Comparison of ENCODE assay signal across 8 mouse cellular contexts in genomic region chr6:48049273-48050065, GRCm38 (mm10). TPM values are rescaled to one million over a fixed set of nuclear protein-coding genes. Genes with fewer than 3 reads are reported as not detected.
A peak's percentile ranks its signal among the peaks of the same experiment; 100 is the strongest.
DNase-seq lines count a peak whose midpoint lies in the region; ATAC-seq and TF ChIP-seq lines count a peak whose summit lies in the region.

No protein-coding gene starts in this region.

- peak overlapping the region; percentile 81 for H3K9ac ChIP-seq in heart, embryonic 14.5 days (ENCODE audit: low read length)
- H3K9ac ChIP-seq in MEL (ENCODE audit: control insufficient read depth, low read depth, low read length, poor library complexity, severe bottlenecking) = peak overlapping the region; percentile 98
- H3K9ac ChIP-seq in hindbrain, embryonic 13.5 days = peak overlapping the region; percentile 88
- H3K9ac ChIP-seq in midbrain, embryonic 13.5 days (replicated peaks) = peak overlapping the region; percentile 87

- TF ChIP-seq POLR2A in MEL (IDR thresholded peaks at IDR 0.05; ENCODE audit: control insufficient read depth in 1 of 2, insufficient read depth in 1 of 2, low read depth in 1 of 2, low read length in 2 of 2, poor library complexity in 1 of 2) = no peak

- no peak for ATAC-seq in heart, embryonic 14.5 days (ENCODE audit: insufficient number of reproducible peaks, insufficient read depth, low FRiP score, low read depth)
- no peak for ATAC-seq in hindbrain, embryonic 13.5 days (ENCODE audit: low FRiP score)
- no peak for ATAC-seq in midbrain, embryonic 13.5 days

- no peak for TF ChIP-seq EP300 in MEL (IDR thresholded peaks at IDR 0.05; ENCODE audit: low read depth in 1 of 2, low read length in 2 of 2)

- H3K4me1 ChIP-seq in heart, embryonic 14.5 days (ENCODE audit: control insufficient read depth in 2 of 2, insufficient read depth in 2 of 2, low read length in 2 of 2) = peaks cover 4% of the 10 kb centered on the region in 2 experiments; a peak in 3 of 4 replicates
- H3K4me1 ChIP-seq in MEL (ENCODE audit: control insufficient read depth in 1 of 2, insufficient read depth in 2 of 2, low read length in 2 of 2) = peaks cover 3 to 6% of the 10 kb centered on the region in 2 experiments; a peak in 3 of 4 replicates
- H3K4me1 ChIP-seq in hindbrain, embryonic 13.5 days (replicated peaks) = peaks cover 25% of the 10 kb centered on the region
- peaks cover 23% of the 10 kb centered on the region for H3K4me1 ChIP-seq in midbrain, embryonic 13.5 days (replicated peaks)

- DNase-seq in heart, postnatal 14 days = no peak
- peak; percentile 70 for DNase-seq in MEL (ENCODE audit: low read depth, low spot score)
- no peak for DNase-seq in embryo, embryonic 9.5 days (ENCODE audit: extremely low spot score)
- DNase-seq in urinary bladder, postnatal 10 days (ENCODE audit: low spot score) = no peak
- DNase-seq in right cerebral cortex, postnatal 4 days = no peak

- no peak for TF ChIP-seq RAD21 in MEL (IDR thresholded peaks at IDR 0.05; ENCODE audit: low read depth, low read length)

- peaks cover 31% of the 10 kb centered on the region for H3K79me2 ChIP-seq in MEL (ENCODE audit: control insufficient read depth, insufficient read depth, low read length, poor library complexity)

- peak overlapping the region; percentile 85 for H3K4me2 ChIP-seq in heart, embryonic 14.5 days (ENCODE audit: low read length)
- peak overlapping the region; percentile 57 for H3K4me2 ChIP-seq in hindbrain, embryonic 13.5 days
- H3K4me2 ChIP-seq in midbrain, embryonic 13.5 days (replicated peaks) = peak overlapping the region; percentile 80

- H3K27me3 ChIP-seq in heart, embryonic 14.5 days (ENCODE audit: control insufficient read depth, insufficient read depth, low read length) = peaks cover 4% of the 10 kb centered on the region; the same call in 1 of the 2 replicates
- H3K27me3 ChIP-seq in MEL (ENCODE audit: control insufficient read depth in 1 of 2, insufficient read depth in 2 of 2, low read length in 2 of 2) = no peaks in the 10 kb centered on the region
- H3K27me3 ChIP-seq in hindbrain, embryonic 13.5 days = no peaks in the 10 kb centered on the region
- H3K27me3 ChIP-seq in midbrain, embryonic 13.5 days = no peaks in the 10 kb centered on the region

- peak overlapping the region; percentile 71 to 72; a peak in 3 of 4 replicates for H3K4me3 ChIP-seq in heart, embryonic 14.5 days (ENCODE audit: control insufficient read depth in 1 of 2, insufficient read depth in 1 of 2, low read depth in 1 of 2, low read length in 2 of 2)
- peak overlapping the region; percentile 83 to 88 for H3K4me3 ChIP-seq in MEL (ENCODE audit: control insufficient read depth in 1 of 2, insufficient read depth in 1 of 2, low read depth in 2 of 2, low read length in 2 of 2)
- H3K4me3 ChIP-seq in hindbrain, embryonic 13.5 days = peak overlapping the region; percentile 87
- H3K4me3 ChIP-seq in midbrain, embryonic 13.5 days (replicated peaks) = peak overlapping the region; percentile 84

- WGBS in heart, embryonic 14.5 days = 57% methylated on average over 9 of the region's 9 CpGs
- 57% methylated on average over 9 of the region's 9 CpGs for WGBS in hindbrain, embryonic 13.5 days
- 53% methylated on average over 9 of the region's 9 CpGs for WGBS in midbrain, embryonic 13.5 days

- intact Hi-C loops in heart, postnatal 14 days (cut with DNase I) = loop anchor here (5.0 kb wide), 1 partner anchor 38 kb away; the partner anchor contains the start of gene Zfp746

- peaks cover 5% of the 10 kb centered on the region; the same call in 1 of the 2 replicates for H3K36me3 ChIP-seq in heart, embryonic 14.5 days (ENCODE audit: control insufficient read depth, insufficient read depth, low read length)
- peaks cover 0 to 13% of the 10 kb centered on the region in 2 experiments; a peak in 3 of 4 replicates for H3K36me3 ChIP-seq in MEL (ENCODE audit: control insufficient read depth in 1 of 2, insufficient read depth in 2 of 2, low read length in 2 of 2)
- H3K36me3 ChIP-seq in hindbrain, embryonic 13.5 days = peaks cover 6% of the 10 kb centered on the region
- peaks cover 8% of the 10 kb centered on the region for H3K36me3 ChIP-seq in midbrain, embryonic 13.5 days

- no peaks in the 10 kb centered on the region for H3K9me3 ChIP-seq in heart, embryonic 14.5 days (ENCODE audit: control insufficient read depth, low read length)
- H3K9me3 ChIP-seq in MEL (replicated peaks; ENCODE audit: insufficient read depth, low read length) = no peaks in the 10 kb centered on the region
- no peaks in the 10 kb centered on the region for H3K9me3 ChIP-seq in hindbrain, embryonic 13.5 days
- H3K9me3 ChIP-seq in midbrain, embryonic 13.5 days = no peaks in the 10 kb centered on the region

- no peak overlapping the region for H3K27ac ChIP-seq in heart, embryonic 14.5 days (replicated peaks in 1 of 2; ENCODE audit: control insufficient read depth in 1 of 2, insufficient read depth in 1 of 2, low read depth in 2 of 2, low read length in 2 of 2)
- peak overlapping the region; percentile 71 for H3K27ac ChIP-seq in MEL (ENCODE audit: control insufficient read depth, low read depth, low read length)
- H3K27ac ChIP-seq in hindbrain, embryonic 13.5 days = peak overlapping the region; percentile 92
- H3K27ac ChIP-seq in midbrain, embryonic 13.5 days = peak overlapping the region; percentile 93

- no peak for TF ChIP-seq CTCF in MEL (IDR thresholded peaks at IDR 0.05 in 2 of 3, conservative IDR thresholded peaks at IDR 0.05 in 1 of 3; ENCODE audit: control insufficient read depth in 1 of 3, insufficient read depth in 1 of 3, low read depth in 2 of 3, low read length in 3 of 3, poor library complexity in 1 of 3, severe bottlenecking in 1 of 3)

TF ChIP-seq in MEL, 35 proteins besides CTCF, POLR2A, EP300 and RAD21 (continues in another document):
- TF ChIP-seq KAT2A (conservative IDR thresholded peaks at IDR 0.05; ENCODE audit: low read depth, low read length) (no peak), NELFE (IDR thresholded peaks at IDR 0.05; ENCODE audit: low read depth, low read length) (no peak; the same call in 1 of the 2 replicates), ZNF384 (IDR thresholded peaks at IDR 0.05; ENCODE audit: low read depth, low read length) (no peak), SMC3 (IDR thresholded peaks at IDR 0.05; ENCODE audit: low read depth, low read length) (no peak), MYC (IDR thresholded peaks at IDR 0.05; ENCODE audit: low read depth, low read length) (0 out of 2 replicates have a peak, but pooled peaks have one; percentile 52), TCF12 (IDR thresholded peaks at IDR 0.05; ENCODE audit: low read depth, low read length) (no peak), CHD1 (IDR thresholded peaks at IDR 0.05; ENCODE audit: low read depth, low read length) (no peak), GATA1 (IDR thresholded peaks at IDR 0.05; ENCODE audit: low read depth, low read length) (no peak), MYB (IDR thresholded peaks at IDR 0.05; ENCODE audit: low read depth, low read length) (no peak), TBP (IDR thresholded peaks at IDR 0.05; ENCODE audit: low read depth, low read length) (no peak), MXI1 (IDR thresholded peaks at IDR 0.05; ENCODE audit: low read depth, low read length) (peak; percentile 64), MEF2A (IDR thresholded peaks at IDR 0.05; ENCODE audit: extremely low read depth, insufficient replicate concordance, low read depth, low read length, poor library complexity, severe bottlenecking) (no peak), NRF1 (IDR thresholded peaks at IDR 0.05; ENCODE audit: insufficient read depth, low read depth, low read length, poor library complexity, severe bottlenecking) (no peak), RCOR1 (IDR thresholded peaks at IDR 0.05; ENCODE audit: low read depth, low read length) (no peak), USF1 (IDR thresholded peaks at IDR 0.05; ENCODE audit: low read depth, low read length) (peak; percentile 89), E2F4 (IDR thresholded peaks at IDR 0.05; ENCODE audit: borderline replicate concordance, low read depth, low read length) (no peak), ZKSCAN1 (IDR thresholded peaks at IDR 0.05; ENCODE audit: low read depth, low read length) (no peak), SIN3A (IDR thresholded peaks at IDR 0.05; ENCODE audit: low read length) (peak; percentile 43; the same call in 1 of the 2 replicates), POLR2AphosphoS2 (IDR thresholded peaks at IDR 0.05; ENCODE audit: low read length) (no peak), GABPA (IDR thresholded peaks at IDR 0.05; ENCODE audit: low read depth, low read length) (no peak), TAL1 (IDR thresholded peaks at IDR 0.05; ENCODE audit: low read length) (peak; percentile 7; the same call in 1 of the 2 replicates), ELF1 (IDR thresholded peaks at IDR 0.05; ENCODE audit: low read depth, low read length) (no peak), POLR2AphosphoS5 (IDR thresholded peaks at IDR 0.05; ENCODE audit: borderline replicate concordance, low read depth, low read length) (no peak), MAFK (IDR thresholded peaks at IDR 0.05; ENCODE audit: borderline replicate concordance, low read depth, low read length) (no peak), USF2 (IDR thresholded peaks at IDR 0.05; ENCODE audit: borderline replicate concordance in 1 of 2, insufficient read depth in 1 of 2, low read depth in 1 of 2, low read length in 2 of 2) (0 out of 4 replicates have a peak, but pooled peaks of 1 of the 2 experiments have one; percentile 53), ZMIZ1 (IDR thresholded peaks at IDR 0.05; ENCODE audit: low read depth, low read length) (no peak)

RNA-seq across cellular contexts. Expression of gene Zfp777, which starts 0.8 kb away (rescaled TPM):
- 3.0 and 3.1 TPM in 2 replicates for polyA plus RNA-seq in heart, embryonic 14.5 days (2014; fragmentation: Nextera tagmentation; extraction: Ambion mirVana)
- 10 to 100 TPM; 15.5 to 17.0 TPM for total RNA-seq in heart, postnatal 14 days (2021)
- total RNA-seq in MEL (2012; rRNA removed) = 16.3 and 20.4 TPM in 2 replicates
- 10 to 100 TPM in 1 of 2 experiments, not detected in 1; 32.4 TPM for polyA plus RNA-seq in MEL (2012; ENCODE audit: insufficient read depth in 1 of 2, insufficient read length in 2 of 2, low read depth in 1 of 2, low replicate concordance in 2 of 2, missing spikeins in 1 of 2)
- polyA plus RNA-seq in hindbrain, embryonic 13.5 days (2015; fragmentation: Nextera tagmentation; extraction: Ambion mirVana) = 8.5 and 8.9 TPM in 2 replicates
- polyA plus RNA-seq in midbrain, embryonic 13.5 days (2015; fragmentation: Nextera tagmentation; extraction: Ambion mirVana) = 8.9 and 9.3 TPM in 2 replicates

RNA-seq across cellular contexts. Expression of gene Zfp746, which starts 36.9 kb away (rescaled TPM):
- 11.2 and 11.9 TPM in 2 replicates for polyA plus RNA-seq in heart, embryonic 14.5 days (2014; fragmentation: Nextera tagmentation; extraction: Ambion mirVana)
- total RNA-seq in heart, postnatal 14 days (2021) = 10 to 100 TPM; 13.9 to 15.1 TPM
- 13.5 and 17.8 TPM in 2 replicates for total RNA-seq in MEL (2012; rRNA removed)
- polyA plus RNA-seq in MEL (2012; ENCODE audit: insufficient read depth in 1 of 2, insufficient read length in 2 of 2, low read depth in 1 of 2, low replicate concordance in 2 of 2, missing spikeins in 1 of 2) = 10 to 100 TPM in 1 of 2 experiments, not detected in 1; 22.1 TPM
- polyA plus RNA-seq in hindbrain, embryonic 13.5 days (2015; fragmentation: Nextera tagmentation; extraction: Ambion mirVana) = 17.6 and 21.6 TPM in 2 replicates
- 17.0 and 21.5 TPM in 2 replicates for polyA plus RNA-seq in midbrain, embryonic 13.5 days (2015; fragmentation: Nextera tagmentation; extraction: Ambion mirVana)

Comparison
In these comparisons a context has a peak if more than half of its experiments do, and no peak if none do; other contexts are left out.
1. H3K27ac ChIP-seq: peak in MEL (single experiment), hindbrain, embryonic 13.5 days (single experiment) and midbrain, embryonic 13.5 days (single experiment); none in heart, embryonic 14.5 days (0 of 2).
2. Peak in every context shown above with its lines, with median percentiles within 50 percentile points of each other: H3K4me2 ChIP-seq, H3K4me3 ChIP-seq and H3K9ac ChIP-seq.